ENCODE assay signal across 10 mouse cellular contexts in genomic region chr2:155627030-155627738, GRCm38 (mm10). TPM values are rescaled to one million over a fixed set of nuclear protein-coding genes. Genes with fewer than 3 reads are reported as not detected.
A peak's percentile ranks its signal among the peaks of the same experiment; 100 is the strongest.
DNase-seq lines count a peak whose midpoint lies in the region; ATAC-seq and TF ChIP-seq lines count a peak whose summit lies in the region.
"Had no signal": no experiment of that assay in that cellular context is flagged by ENCODE, and none has a peak within 500 bp of the region (broad histone marks: within the 10 kb centered on the region; RNA-seq: fewer than 3 reads in every experiment).

No protein-coding gene starts in this region.

- H3K9me3 ChIP-seq in kidney, embryonic 14.5 days (ENCODE audit: control insufficient read depth, low read length), result no peaks in the 10 kb centered on the region

- 46% methylated on average over 21 of the region's 21 CpGs for WGBS in kidney, embryonic 14.5 days
- 38% methylated on average over 21 of the region's 21 CpGs for WGBS in thymus, adult 2 months

- DNase-seq in kidney, adult 18-20 months, result peak; percentile 75
- peak; percentile 73 for DNase-seq in T-cell, adult 2 months (ENCODE audit: low spot score)
- DNase-seq in heart, postnatal 14 days, result peak; percentile 74 to 84
- DNase-seq in left cerebral cortex, postnatal 36 days (ENCODE audit: low spot score in 2 of 2), result peak; percentile 60 to 74
- DNase-seq in natural killer cell, adult 2 months (ENCODE audit: low spot score in 2 of 2), result peak; percentile 56 to 71
- DNase-seq in thymus, adult 2 months, result peak; percentile 76

- peaks cover 18% of the 10 kb centered on the region; the same call in 1 of the 2 replicates for H3K4me1 ChIP-seq in kidney, embryonic 14.5 days (ENCODE audit: control insufficient read depth, insufficient read depth, low read length)
- peaks cover 5% of the 10 kb centered on the region for H3K4me1 ChIP-seq in thymus, adult 2 months (replicated peaks; ENCODE audit: control insufficient read depth, insufficient read depth, low read length)

- peak; percentile 96 for TF ChIP-seq CTCF in thymus, adult 2 months (IDR thresholded peaks at IDR 0.05; ENCODE audit: borderline replicate concordance, control insufficient read depth, extremely low read depth, insufficient read depth, low read length, poor library complexity)

- H3K27me3 ChIP-seq in kidney, embryonic 14.5 days (ENCODE audit: control insufficient read depth, insufficient read depth, low read length), result peaks cover 46% of the 10 kb centered on the region
- no peaks in the 10 kb centered on the region; the same call in 1 of the 2 replicates for H3K27me3 ChIP-seq in thymus, adult 2 months (ENCODE audit: control insufficient read depth, insufficient read depth, low read length)

- TF ChIP-seq POLR2A in thymus, adult 2 months (IDR thresholded peaks at IDR 0.05; ENCODE audit: control insufficient read depth, extremely low read depth, insufficient read depth, low read length, poor library complexity), result no peak

- intact Hi-C loops in heart, postnatal 14 days (cut with DNase I), result no loop called here
- intact Hi-C loops in left cerebral cortex, postnatal 36 days (cut with DNase I), result loop anchor here (2.0 kb wide), 1 partner anchor 110 kb away; the partner anchor contains the start of gene Acss2

- H3K9ac ChIP-seq in kidney, embryonic 14.5 days (ENCODE audit: low read depth, low read length), result no peak overlapping the region

- H3K4me3 ChIP-seq in kidney, embryonic 14.5 days (ENCODE audit: low read length), result no peak overlapping the region
- no peak overlapping the region for H3K4me3 ChIP-seq in thymus, adult 2 months (ENCODE audit: control insufficient read depth, insufficient read depth, low read length)
- H3K4me3 ChIP-seq: erythroblast, embryonic 14.5 days; myocyte had no signal

- no peak overlapping the region for H3K27ac ChIP-seq in kidney, embryonic 14.5 days (ENCODE audit: low read depth, low read length)
- no peak overlapping the region for H3K27ac ChIP-seq in thymus, adult 2 months (ENCODE audit: control insufficient read depth, insufficient read depth, low read length)

- ATAC-seq in kidney, embryonic 14.5 days (ENCODE audit: low FRiP score, low TSS enrichment), result no peak
- ATAC-seq in common myeloid progenitor, adult 5-6 weeks (replicated peaks; ENCODE audit: low read depth, poor library complexity, severe bottlenecking), result peak; percentile 58

- H3K4me2 ChIP-seq in kidney, embryonic 14.5 days (replicated peaks; ENCODE audit: low read depth, low read length), result no peak overlapping the region

- no peaks in the 10 kb centered on the region for H3K36me3 ChIP-seq in kidney, embryonic 14.5 days (ENCODE audit: control insufficient read depth, insufficient read depth, low read length)
- H3K36me3 ChIP-seq in thymus, adult 2 months (ENCODE audit: control insufficient read depth, insufficient read depth, low read length), result no peaks in the 10 kb centered on the region

RNA-seq across cellular contexts. Expression of gene Myh7b, which starts 16.2 kb away (rescaled TPM):
- polyA plus RNA-seq in kidney, embryonic 14.5 days (2014; fragmentation: Nextera tagmentation; extraction: Ambion mirVana), result 0.96 and 2.1 TPM in 2 replicates
- total RNA-seq in common myeloid progenitor, adult 5-6 weeks (2017), result 0.05 TPM in 1 of 2 replicates, not detected in the other
- 10 to 100 TPM; 31.7 to 37.8 TPM for total RNA-seq in heart, postnatal 14 days (2021)
- 1 to 10 TPM; 3.8 to 4.2 TPM for total RNA-seq in left cerebral cortex, postnatal 36 days (2021)
- polyA plus RNA-seq in thymus, adult 2 months (2012; rRNA removed), result 0.09 and 1.0 TPM in 2 replicates

RNA-seq across cellular contexts. Expression of gene Gss, which starts 34.6 kb away (rescaled TPM):
- 25.0 and 29.8 TPM in 2 replicates for polyA plus RNA-seq in kidney, embryonic 14.5 days (2014; fragmentation: Nextera tagmentation; extraction: Ambion mirVana)
- total RNA-seq in common myeloid progenitor, adult 5-6 weeks (2017), result 18.4 and 22.5 TPM in 2 replicates
- 10 to 100 TPM; 14.5 to 15.9 TPM for total RNA-seq in heart, postnatal 14 days (2021)
- total RNA-seq in left cerebral cortex, postnatal 36 days (2021), result 10 to 100 TPM; 14.1 to 15.7 TPM
- polyA plus RNA-seq in thymus, adult 2 months (2012; rRNA removed), result 20.6 and 23.2 TPM in 2 replicates

Comparison
In these comparisons a context has a peak if more than half of its experiments do, and no peak if none do; other contexts are left out.
1. RNA of gene Myh7b, which starts 16.2 kb away (total RNA-seq): 31.7 to 37.8 TPM in heart, postnatal 14 days; 3.8 to 4.2 TPM in left cerebral cortex, postnatal 36 days and 0.05 TPM in common myeloid progenitor, adult 5-6 weeks; every median in the first group is over 4 times any median in the second.
2. Peak in every context shown above with its lines, with median percentiles within 50 percentile points of each other: DNase-seq.